Mouse (Mus musculus): ENCODE measurements at regions not wholly inside any gene's neighbourhood (a gene's known extent, or its start where the extent isn't known, plus 50 kb on each side); places are given as distances from the start of the nearest gene placed in this dataset.
A peak's percentile ranks its signal among the peaks of the same experiment; 100 is the strongest.

GRCm38 (mm10) chr3:119958799-119959467 is 174.7 kb upstream of the Ptbp2 start:
- DNase-seq (ENCODE audit: low spot score) = no peak

DNA sequence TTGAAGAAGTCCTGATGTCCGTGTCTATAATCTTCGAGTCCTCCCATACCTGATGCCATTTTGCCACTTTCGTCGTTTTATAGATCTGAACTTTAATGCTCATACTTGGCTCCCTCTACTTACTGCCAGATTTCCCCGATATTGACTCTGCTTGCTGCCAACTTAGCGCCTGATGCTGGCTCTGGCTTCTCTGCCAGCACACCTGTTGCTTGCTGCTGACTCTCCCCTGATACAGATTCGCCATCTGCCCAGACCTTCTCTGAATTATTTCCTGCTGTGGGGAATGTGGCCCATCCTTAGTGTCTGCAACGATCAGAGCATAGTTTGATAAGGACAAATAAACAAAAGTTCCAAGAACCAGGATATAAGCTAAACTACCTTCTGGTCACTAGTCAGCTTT is 173.3 kb upstream of the Ptbp2 start:
- no peak for DNase-seq (ENCODE audit: low spot score)

- DNase-seq (ENCODE audit: low spot score) = no peak
Measured at GRCm38 (mm10) chr3:119955745-119956615, 171.7 kb upstream of the Ptbp2 start.

GRCm38 (mm10) chr3:119950721-119951120 is 166.5 kb upstream of the Ptbp2 start:
- no peak for DNase-seq (ENCODE audit: low spot score)

- no peak for DNase-seq (ENCODE audit: low spot score)
Measured at GRCm38 (mm10) chr3:119950070-119950469, 165.8 kb upstream of the Ptbp2 start.

- no peak for DNase-seq (ENCODE audit: low spot score)
Measured at GRCm38 (mm10) chr3:119949620-119950019, 165.4 kb upstream of the Ptbp2 start.

- peak; percentile 34 for DNase-seq (ENCODE audit: low spot score)
Measured at GRCm38 (mm10) chr3:119949041-119949470, 164.8 kb upstream of the Ptbp2 start.

- no peak for DNase-seq (ENCODE audit: low spot score)
Measured at GRCm38 (mm10) chr3:119947126-119947525, 162.9 kb upstream of the Ptbp2 start.

- DNase-seq (ENCODE audit: low spot score) = no peak
Measured at GRCm38 (mm10) chr3:119944115-119944514, 159.8 kb upstream of the Ptbp2 start.

DNA sequence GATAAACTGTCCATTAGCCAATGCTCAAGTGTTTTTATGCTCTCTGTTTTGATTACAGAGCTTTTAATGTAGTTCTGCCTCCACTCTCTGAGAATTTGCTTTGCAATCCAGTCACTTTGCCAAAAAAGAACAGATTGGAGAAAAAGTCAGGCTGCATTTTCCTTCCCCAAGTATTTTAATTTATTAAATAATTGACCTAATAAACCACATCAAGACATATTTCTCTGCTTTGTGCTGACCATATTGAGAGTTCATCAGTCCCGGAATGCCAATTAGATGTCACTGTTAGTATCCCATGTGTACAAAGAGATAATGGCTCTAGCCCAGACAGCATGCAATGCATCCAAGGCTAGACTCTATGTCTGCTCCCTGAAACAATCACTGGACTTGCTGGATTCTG is 154.8 kb upstream of the Ptbp2 start:
- DNase-seq (ENCODE audit: low spot score) = no peak

DNA sequence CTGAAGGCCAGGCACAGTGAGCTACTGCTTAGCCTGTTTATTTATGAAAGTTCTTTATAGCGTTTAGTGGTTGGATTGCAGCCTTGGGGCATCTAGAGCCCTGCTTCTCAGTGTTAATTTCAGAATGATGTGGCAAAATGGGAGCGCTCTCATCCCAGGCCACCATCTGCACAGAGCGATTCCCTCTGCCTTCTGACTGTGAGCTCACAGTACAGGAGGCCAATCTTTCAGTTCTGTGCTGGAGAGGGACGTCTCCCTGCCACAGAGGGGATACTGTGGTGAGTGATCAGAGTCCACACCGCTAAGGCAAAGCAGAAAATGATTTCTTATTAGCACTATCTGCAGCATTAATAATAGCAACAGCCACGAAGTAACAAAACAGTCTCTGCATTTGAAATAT is 154.2 kb upstream of the Ptbp2 start:
- DNase-seq (ENCODE audit: low spot score) = no peak

- no peak for DNase-seq (ENCODE audit: low spot score)
Measured at GRCm38 (mm10) chr3:119936526-119936925, 152.3 kb upstream of the Ptbp2 start.

- peak; percentile 31 for DNase-seq (ENCODE audit: low spot score)
Measured at GRCm38 (mm10) chr3:119933049-119933511, 148.8 kb upstream of the Ptbp2 start.

DNA sequence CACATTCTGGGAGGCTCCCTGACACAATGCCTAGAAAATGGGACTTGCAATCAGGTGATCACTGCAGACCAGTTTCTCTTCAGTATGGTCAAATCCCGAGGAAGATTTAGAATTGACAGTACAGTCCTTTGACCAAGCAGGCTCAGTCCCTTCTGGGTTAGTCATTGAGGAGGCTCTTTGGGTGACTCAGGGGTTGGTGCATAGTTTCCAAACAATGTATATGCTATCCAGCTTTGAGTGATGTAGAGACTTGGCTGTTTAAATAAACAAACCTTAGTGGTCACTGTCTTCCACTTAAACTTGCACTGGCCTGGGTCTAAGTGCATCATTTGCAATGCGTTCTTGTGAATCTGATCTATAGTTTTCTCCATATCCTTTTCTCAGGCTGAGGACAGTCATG is 144.0 kb upstream of the Ptbp2 start:
- DNase-seq (ENCODE audit: low spot score) = no peak

GRCm38 (mm10) chr3:119919501-119920141 is 135.4 kb upstream of the Ptbp2 start:
- no peak for DNase-seq (ENCODE audit: low spot score)

- no peak for DNase-seq (ENCODE audit: low spot score)
Measured at GRCm38 (mm10) chr3:119915984-119916865, 132.0 kb upstream of the Ptbp2 start.

GRCm38 (mm10) chr3:119911532-119911931 is 127.3 kb upstream of the Ptbp2 start:
- no peak for DNase-seq (ENCODE audit: low spot score)

GRCm38 (mm10) chr3:119904244-119904643 is 120.0 kb upstream of the Ptbp2 start:
- no peak for DNase-seq (ENCODE audit: low spot score)

GRCm38 (mm10) chr3:119895141-119895540 is 110.9 kb upstream of the Ptbp2 start:
- no peak for DNase-seq (ENCODE audit: low spot score)

DNA sequence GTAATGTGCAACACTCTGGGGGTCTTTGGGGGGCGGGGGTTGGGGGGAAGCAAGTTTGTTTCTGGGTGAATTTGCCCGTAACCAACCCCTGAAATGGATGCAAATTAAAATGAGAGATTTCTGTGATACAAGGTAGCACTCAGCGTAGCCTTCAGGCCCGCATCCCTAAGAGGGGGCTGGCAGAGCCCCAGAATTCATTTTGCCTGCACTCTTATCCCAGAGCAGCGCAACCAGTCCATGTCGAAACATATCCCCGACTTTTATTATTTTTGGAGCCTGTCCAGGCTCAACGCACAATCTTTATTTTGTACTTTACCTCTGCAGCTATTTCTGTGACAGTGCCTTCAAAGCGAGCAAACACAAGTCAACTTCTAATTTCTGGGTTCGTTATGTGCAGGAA is 109.8 kb upstream of the Ptbp2 start:
- peak; percentile 30 for DNase-seq (ENCODE audit: low spot score)

- DNase-seq (ENCODE audit: low spot score) = no peak
Measured at GRCm38 (mm10) chr3:119893165-119893910, 109.1 kb upstream of the Ptbp2 start.
